Mouse (Mus musculus): ENCODE data around the gene Slco2a1.

GRCm38 (mm10) chr9:103014686-103015085 lies 26.2 kb downstream of the Slco2a1 start:
- no peak for TF ChIP-seq CTCF (IDR thresholded peaks at IDR 0.05; ENCODE audit: borderline replicate concordance, insufficient read depth, low read length)
- no peak for TF ChIP-seq POLR2A (IDR thresholded peaks at IDR 0.05; ENCODE audit: low read depth, low read length)
